Mouse (Mus musculus) CH12.LX (cell line): ENCODE results near the gene Ppm1n.

ENCODE experiments used
- BHLHE40 ChIP-seq: IDR thresholded peaks from 2 replicates; pipeline ENCODE4 v1.6.1; 2011; ENCODE audit warnings: mild to moderate bottlenecking, low read depth, low read length, improper control_type of control experiment
- CTCF ChIP-seq, 2 experiments: IDR thresholded peaks in 1 of 2; conservative IDR thresholded peaks in 1 of 2; 2 replicates each; pipeline ENCODE4 v1.5.1; 2011 to 2012; ENCODE audit warnings: low read depth in 2 of 2, low read length in 2 of 2, improper control_type of control experiment in 1 of 2, inconsistent platforms in 1 of 2, mild to moderate bottlenecking in 1 of 2, moderate library complexity in 1 of 2
- E2F4 ChIP-seq: IDR thresholded peaks from 2 replicates; pipeline ENCODE4 v1.6.1; 2011; ENCODE audit warnings: low read depth, low read length, improper control_type of control experiment; ENCODE audit not compliant: insufficient replicate concordance
- EP300 ChIP-seq: IDR thresholded peaks from 2 replicates; pipeline ENCODE4 v1.6.1; 2011; ENCODE audit warnings: low read length, improper control_type of control experiment
- GABPA ChIP-seq: IDR thresholded peaks from 2 replicates; pipeline ENCODE4 v1.6.1; 2012; ENCODE audit warnings: low read depth, low read length, improper control_type of control experiment, inconsistent platforms; ENCODE audit not compliant: insufficient replicate concordance
- NELFE ChIP-seq: IDR thresholded peaks from 2 replicates; pipeline ENCODE4 v1.6.1; 2011; ENCODE audit warnings: low read depth, low read length, improper control_type of control experiment
- POLR2A ChIP-seq: IDR thresholded peaks from 2 replicates; pipeline ENCODE4 v1.6.1; 2011; ENCODE audit warnings: low read depth, mild to moderate bottlenecking, improper control_type of control experiment, low read length
- RCOR1 ChIP-seq: conservative IDR thresholded peaks from 2 replicates; pipeline ENCODE4 v1.6.1; 2012; ENCODE audit warnings: low read depth, mild to moderate bottlenecking, inconsistent platforms, low read length, improper control_type of control experiment
- TBP ChIP-seq: conservative IDR thresholded peaks from 2 replicates; pipeline ENCODE4 v1.6.1; 2011; ENCODE audit warnings: low read depth, low read length, improper control_type of control experiment
- TCF12 ChIP-seq: IDR thresholded peaks from 2 replicates; pipeline ENCODE4 v1.6.1; 2014; ENCODE audit warnings: low read depth, mild to moderate bottlenecking, inconsistent platforms, low read length, improper control_type of control experiment
- USF1 ChIP-seq: IDR thresholded peaks from 2 replicates; pipeline ENCODE4 v1.6.1; 2014; ENCODE audit warnings: low read depth, mild to moderate bottlenecking, inconsistent platforms, low read length, improper control_type of control experiment
- ZMIZ1 ChIP-seq: IDR thresholded peaks from 2 replicates; pipeline ENCODE4 v1.6.1; 2012; ENCODE audit warnings: low read depth, mild to moderate bottlenecking, inconsistent platforms, low read length, improper control_type of control experiment

DNA sequence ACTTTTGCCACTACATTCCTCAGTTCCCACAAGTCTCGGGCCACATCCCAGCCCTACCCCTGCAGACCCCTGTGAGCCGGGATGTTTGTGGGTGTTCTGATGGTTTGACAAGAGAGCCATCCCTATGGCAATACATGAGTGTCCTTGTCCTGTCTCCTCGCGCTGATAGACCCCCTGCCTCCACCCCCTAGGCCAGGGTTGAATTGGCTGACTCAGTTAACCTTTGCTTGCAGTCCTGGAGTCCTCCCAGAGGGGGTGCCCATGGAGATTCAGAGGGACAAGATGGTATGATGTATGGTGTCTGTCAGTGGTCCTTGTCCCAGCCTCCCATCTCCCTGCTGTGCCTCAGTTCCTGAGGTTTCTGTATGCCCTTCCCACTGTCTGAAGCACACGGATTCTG, 34.2 kb upstream of the Ppm1n start:
- no peak for TF ChIP-seq EP300
- TF ChIP-seq POLR2A = no peak
- TF ChIP-seq TBP = no peak
- no peak for TF ChIP-seq TCF12
- TF ChIP-seq CTCF (conservative IDR thresholded peaks at IDR 0.05 in 1 of 2, IDR thresholded peaks at IDR 0.05 in 1 of 2; ENCODE audit: low read depth in 2 of 2, low read length in 2 of 2) = no peak
- TF ChIP-seq E2F4 = no peak
- no peak for TF ChIP-seq NELFE
- TF ChIP-seq BHLHE40 = no peak
- no peak for TF ChIP-seq USF1
- TF ChIP-seq RCOR1 = no peak
- TF ChIP-seq ZMIZ1 = no peak
- TF ChIP-seq GABPA = no peak
